ENCODE assay signal across 8 mouse cellular contexts in genomic region chrX:136290817-136291281, GRCm38 (mm10). TPM values are rescaled to one million over a fixed set of nuclear protein-coding genes. Genes with fewer than 3 reads are reported as not detected.
DNase-seq lines count a peak whose midpoint lies in the region; ATAC-seq and TF ChIP-seq lines count a peak whose summit lies in the region.

No protein-coding gene starts in this region.

- no peak overlapping the region for H3K4me3 ChIP-seq in intestine, embryonic 15.5 days (replicated peaks)
- H3K4me3 ChIP-seq in intestine, embryonic 16.5 days (ENCODE audit: low read length): no peak overlapping the region
- H3K4me3 ChIP-seq in midbrain, embryonic 16.5 days (ENCODE audit: low read depth, low read length): peak overlapping the region; percentile 19; the same call in 1 of the 2 replicates
- no peak overlapping the region for H3K4me3 ChIP-seq in lung, postnatal 0 days (ENCODE audit: low read depth, low read length)

- H3K4me1 ChIP-seq in intestine, embryonic 15.5 days (replicated peaks): no peaks in the 10 kb centered on the region
- H3K4me1 ChIP-seq in intestine, embryonic 16.5 days (ENCODE audit: control insufficient read depth, insufficient read depth, low read length): no peaks in the 10 kb centered on the region
- H3K4me1 ChIP-seq in midbrain, embryonic 16.5 days (ENCODE audit: control insufficient read depth, insufficient read depth, low read length): no peaks in the 10 kb centered on the region
- H3K4me1 ChIP-seq in lung, postnatal 0 days (ENCODE audit: insufficient read depth, low read depth, low read length): no peaks in the 10 kb centered on the region

- no peak overlapping the region for H3K9ac ChIP-seq in intestine, embryonic 15.5 days
- no peak overlapping the region for H3K9ac ChIP-seq in intestine, embryonic 16.5 days (ENCODE audit: low read depth, low read length)
- H3K9ac ChIP-seq in midbrain, embryonic 16.5 days (ENCODE audit: low read depth, low read length): no peak overlapping the region
- no peak overlapping the region for H3K9ac ChIP-seq in lung, postnatal 0 days (replicated peaks; ENCODE audit: low read depth)

- H3K36me3 ChIP-seq in intestine, embryonic 15.5 days: no peaks in the 10 kb centered on the region
- no peaks in the 10 kb centered on the region for H3K36me3 ChIP-seq in intestine, embryonic 16.5 days (ENCODE audit: control insufficient read depth, insufficient read depth, low read length)
- H3K36me3 ChIP-seq in midbrain, embryonic 16.5 days (ENCODE audit: control insufficient read depth, insufficient read depth, low read length): no peaks in the 10 kb centered on the region
- no peaks in the 10 kb centered on the region for H3K36me3 ChIP-seq in lung, postnatal 0 days (ENCODE audit: insufficient read depth, low read length)

- H3K27me3 ChIP-seq in intestine, embryonic 15.5 days (replicated peaks): no peaks in the 10 kb centered on the region
- H3K27me3 ChIP-seq in intestine, embryonic 16.5 days (replicated peaks; ENCODE audit: control insufficient read depth, insufficient read depth, low read length): no peaks in the 10 kb centered on the region
- no peaks in the 10 kb centered on the region for H3K27me3 ChIP-seq in midbrain, embryonic 16.5 days (ENCODE audit: control insufficient read depth, insufficient read depth, low read depth, low read length)
- H3K27me3 ChIP-seq in lung, postnatal 0 days (replicated peaks; ENCODE audit: insufficient read depth, low read length): no peaks in the 10 kb centered on the region

- no peaks in the 10 kb centered on the region for H3K9me3 ChIP-seq in intestine, embryonic 15.5 days
- H3K9me3 ChIP-seq in intestine, embryonic 16.5 days (ENCODE audit: control insufficient read depth, low read length): no peaks in the 10 kb centered on the region
- no peaks in the 10 kb centered on the region for H3K9me3 ChIP-seq in midbrain, embryonic 16.5 days (replicated peaks; ENCODE audit: control insufficient read depth, low read length, poor library complexity, severe bottlenecking)
- H3K9me3 ChIP-seq in lung, postnatal 0 days (ENCODE audit: low read length): no peaks in the 10 kb centered on the region

- peak; percentile 59 for DNase-seq in embryo, embryonic 9.5 days (ENCODE audit: extremely low spot score)
- DNase-seq in induced T-regulatory cell, adult 2 months (ENCODE audit: low read depth): peak; percentile 14
- no peak for DNase-seq in heart, adult 11 months
- no peak for DNase-seq in lung, postnatal 0 days (ENCODE audit: low spot score)
- no peak for DNase-seq in gastrocnemius, postnatal 10 days

- no peak for TF ChIP-seq EP300 in lung, postnatal 0 days (IDR thresholded peaks at IDR 0.05)

- no peak overlapping the region for H3K4me2 ChIP-seq in intestine, embryonic 15.5 days (replicated peaks)
- H3K4me2 ChIP-seq in intestine, embryonic 16.5 days (ENCODE audit: low read depth, low read length): no peak overlapping the region
- H3K4me2 ChIP-seq in midbrain, embryonic 16.5 days (ENCODE audit: low read length): peak overlapping the region; percentile 48
- H3K4me2 ChIP-seq in lung, postnatal 0 days (replicated peaks; ENCODE audit: low read depth, low read length): no peak overlapping the region

- no peak overlapping the region for H3K27ac ChIP-seq in intestine, embryonic 15.5 days
- H3K27ac ChIP-seq in intestine, embryonic 16.5 days (ENCODE audit: low read length): no peak overlapping the region
- H3K27ac ChIP-seq in midbrain, embryonic 16.5 days (ENCODE audit: low read length): peak overlapping the region; percentile 87
- no peak overlapping the region for H3K27ac ChIP-seq in lung, postnatal 0 days (ENCODE audit: low read length)

- ATAC-seq in intestine, embryonic 15.5 days: peak; percentile 28; the same call in 1 of the 2 replicates
- ATAC-seq in intestine, embryonic 16.5 days: no peak
- peak; percentile 98 for ATAC-seq in midbrain, embryonic 16.5 days
- ATAC-seq in lung, postnatal 0 days: no peak

- WGBS in intestine, embryonic 15.5 days: 34% methylated on average over 8 of the region's 8 CpGs
- 30% methylated on average over 8 of the region's 8 CpGs for WGBS in intestine, embryonic 16.5 days
- WGBS in midbrain, embryonic 16.5 days: 9% methylated on average over 8 of the region's 8 CpGs
- 20% methylated on average over 8 of the region's 8 CpGs for WGBS in lung, postnatal 0 days

- no peak for TF ChIP-seq CTCF in lung, postnatal 0 days (IDR thresholded peaks at IDR 0.05)

RNA-seq across cellular contexts. Expression of gene Bex3, which starts 20.8 kb away (rescaled TPM):
- 383 and 402 TPM in 2 replicates for polyA plus RNA-seq in intestine, embryonic 15.5 days (2015; fragmentation: Nextera tagmentation; extraction: Ambion mirVana)
- 355 and 360 TPM in 2 replicates for polyA plus RNA-seq in intestine, embryonic 16.5 days (2015; fragmentation: Nextera tagmentation; extraction: Ambion mirVana)
- polyA plus RNA-seq in midbrain, embryonic 16.5 days (2015; fragmentation: Nextera tagmentation; extraction: Ambion mirVana): 692 and 737 TPM in 2 replicates
- 275 and 314 TPM in 2 replicates for polyA plus RNA-seq in lung, postnatal 0 days (2015; fragmentation: Nextera tagmentation; extraction: Ambion mirVana)
- total RNA-seq in gastrocnemius, postnatal 10 days (2021): 10 to 100 TPM; 23.1 to 32.4 TPM

RNA-seq across cellular contexts. Expression of gene Tceal9, which starts 46.0 kb away (rescaled TPM):
- polyA plus RNA-seq in intestine, embryonic 15.5 days (2015; fragmentation: Nextera tagmentation; extraction: Ambion mirVana): 573 and 647 TPM in 2 replicates
- polyA plus RNA-seq in intestine, embryonic 16.5 days (2015; fragmentation: Nextera tagmentation; extraction: Ambion mirVana): 556 and 559 TPM in 2 replicates
- 261 and 272 TPM in 2 replicates for polyA plus RNA-seq in midbrain, embryonic 16.5 days (2015; fragmentation: Nextera tagmentation; extraction: Ambion mirVana)
- 721 and 732 TPM in 2 replicates for polyA plus RNA-seq in lung, postnatal 0 days (2015; fragmentation: Nextera tagmentation; extraction: Ambion mirVana)
- 10 to 100 TPM; 74.7 to 80.1 TPM for total RNA-seq in gastrocnemius, postnatal 10 days (2021)

Comparison
In these comparisons a context has a peak if more than half of its experiments do, and no peak if none do; other contexts are left out.
1. ATAC-seq: peak in intestine, embryonic 15.5 days (single experiment) and midbrain, embryonic 16.5 days (single experiment); none in intestine, embryonic 16.5 days (single experiment) and lung, postnatal 0 days (single experiment).
2. DNase-seq: peak in embryo, embryonic 9.5 days (single experiment) and induced T-regulatory cell, adult 2 months (single experiment); none in heart, adult 11 months (single experiment), lung, postnatal 0 days (single experiment) and gastrocnemius, postnatal 10 days (single experiment).